Mouse (Mus musculus) urinary bladder, postnatal 25 days (tissue): ENCODE measurements around the gene Gpr183.

Source experiments
- DNase-seq: peaks from one replicate; pipeline ENCODE4 v3.0.0; 2022; ENCODE audit warnings: low spot score

The Gpr183 gene

DNA sequence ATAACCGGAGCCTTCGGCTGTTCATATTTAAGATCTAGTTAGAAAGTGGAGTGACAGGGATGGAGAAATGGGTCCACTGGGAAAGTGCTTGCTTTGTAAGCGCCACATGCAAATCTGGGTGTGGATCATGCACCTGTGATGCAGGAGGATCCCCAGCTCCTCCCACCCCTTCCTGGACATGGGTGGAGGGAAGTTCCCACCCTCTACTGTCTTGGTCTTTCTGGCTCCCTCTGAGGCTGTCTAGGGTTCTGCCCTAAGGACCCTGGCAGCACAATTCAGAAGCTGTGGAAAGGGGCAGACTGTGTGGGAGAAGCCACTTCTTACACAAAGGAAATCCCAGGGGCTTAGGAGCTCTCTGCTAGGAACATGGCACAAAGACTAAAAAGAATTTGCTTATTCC, 33.4 kb downstream of the Gpr183 start:
- DNase-seq: no peak

DNA sequence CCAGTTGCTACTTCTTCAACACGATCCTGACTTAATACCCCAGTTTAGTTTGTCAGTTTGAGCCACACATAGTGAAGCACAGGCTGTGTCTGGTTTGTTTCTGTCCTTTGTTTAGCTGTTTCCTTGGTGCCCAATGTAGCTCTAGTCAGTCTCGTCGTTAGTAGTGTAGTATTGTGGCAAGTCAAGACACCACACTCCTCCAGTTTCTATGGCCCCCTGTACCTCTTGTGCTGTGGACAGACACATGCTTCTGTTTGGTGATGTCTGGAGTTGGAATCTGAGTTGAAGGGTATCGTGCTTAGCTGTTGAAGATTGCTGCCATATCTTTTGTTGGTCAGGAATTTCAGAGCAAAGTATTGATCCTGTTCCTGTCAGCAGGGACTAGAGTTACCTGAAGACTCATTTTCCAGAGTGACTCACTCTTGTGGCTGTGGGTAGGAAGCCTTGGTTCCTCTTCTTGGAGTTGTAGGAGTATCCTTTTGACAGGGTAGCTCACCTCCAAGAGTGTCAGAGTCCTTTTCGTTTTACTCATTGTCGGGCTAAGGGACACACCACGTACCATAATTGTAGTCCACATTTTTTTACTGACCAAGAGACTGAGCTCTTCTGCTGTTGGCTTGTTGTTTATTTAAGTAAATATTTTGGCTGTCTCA, 34.1 kb downstream of the Gpr183 start:
- no peak for DNase-seq

DNA sequence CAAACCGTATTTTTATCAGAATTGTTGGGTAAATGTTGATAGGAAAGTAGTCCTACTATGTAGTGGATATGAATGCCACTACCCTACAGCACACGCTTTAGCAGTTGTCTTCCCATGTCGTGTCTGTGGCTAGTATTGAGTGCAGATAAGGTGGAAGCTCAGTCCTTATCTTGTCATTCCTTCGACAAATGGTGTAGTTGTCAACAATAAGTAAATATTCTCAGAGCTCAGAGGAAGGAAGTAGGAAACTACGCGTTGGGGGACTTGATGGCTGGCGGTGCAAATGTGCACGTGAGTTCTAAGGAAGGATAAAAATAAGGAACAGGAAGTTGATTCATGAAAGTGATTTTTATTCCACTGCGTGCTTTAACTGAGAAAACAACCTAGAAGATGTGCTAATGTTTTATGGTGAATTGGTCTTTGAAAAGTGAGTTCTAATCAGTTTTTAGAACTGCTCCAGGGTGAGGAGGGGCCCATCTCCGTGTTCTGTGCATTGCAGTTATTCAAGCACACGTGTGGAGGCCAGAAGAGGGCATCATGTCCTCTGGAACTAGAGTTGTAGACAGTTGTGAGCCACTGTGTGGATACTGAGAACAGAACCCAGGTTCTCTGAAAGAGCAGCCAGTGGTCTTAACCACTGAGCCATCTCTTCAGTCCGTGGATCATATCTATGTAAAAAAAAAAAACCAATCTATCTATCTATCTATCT, 35.6 kb downstream of the Gpr183 start:
- DNase-seq: no peak

DNA sequence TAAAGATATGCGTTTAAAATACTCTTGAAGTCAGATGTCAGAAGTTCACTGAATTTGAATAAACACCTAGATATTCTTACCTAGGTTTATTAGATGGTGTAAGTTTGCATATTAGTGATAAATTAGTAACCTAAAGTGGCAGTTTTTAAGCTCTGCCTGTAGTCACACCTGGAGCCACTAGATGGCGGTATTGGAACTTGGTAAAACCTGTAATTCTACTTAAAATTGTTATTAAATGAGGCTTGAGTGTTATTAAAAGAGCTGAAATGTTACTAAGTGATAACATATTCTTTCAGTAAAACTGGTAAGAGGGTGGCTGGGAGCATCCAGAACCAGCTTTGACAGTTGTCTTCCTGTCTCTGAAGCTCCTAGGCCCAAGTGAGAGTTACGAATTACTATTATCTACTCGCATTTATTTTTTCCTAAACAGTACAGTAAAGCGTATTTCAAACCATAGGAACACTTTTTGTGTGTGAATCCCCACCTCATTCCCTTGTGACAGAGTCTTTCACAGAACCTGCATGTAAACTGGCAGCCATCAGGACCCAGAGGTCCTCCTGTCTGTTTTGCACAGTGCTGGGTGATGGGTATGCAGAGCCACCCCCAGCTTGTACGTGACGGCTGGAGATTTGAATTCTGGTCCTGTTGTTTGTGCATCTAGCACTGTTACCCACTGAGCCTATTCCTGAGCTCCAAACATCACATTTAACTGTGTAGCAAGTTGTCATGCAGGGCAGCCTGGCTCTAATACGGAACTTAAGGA, 36.4 kb downstream of the Gpr183 start:
- peak; percentile 43 for DNase-seq

DNA sequence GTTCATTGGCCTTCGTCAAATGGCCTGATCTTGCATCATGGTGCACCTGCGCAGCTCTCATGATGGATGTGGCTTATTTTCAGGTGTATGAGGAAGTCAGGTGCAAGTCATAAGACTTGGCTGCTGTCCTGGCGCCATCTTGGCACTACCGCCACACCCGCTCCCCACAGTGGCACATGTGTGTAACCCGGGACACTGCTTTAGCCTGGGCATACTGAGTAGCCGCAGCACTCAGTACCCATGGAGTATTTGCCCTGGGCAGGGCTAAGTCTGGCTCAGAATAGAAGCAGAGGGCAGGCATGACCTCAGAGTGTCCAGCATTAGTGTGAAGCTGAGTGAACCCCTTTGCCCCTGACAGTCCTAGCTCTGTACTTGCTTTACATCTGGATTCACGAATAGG, 37.5 kb downstream of the Gpr183 start:
- no peak for DNase-seq

DNA sequence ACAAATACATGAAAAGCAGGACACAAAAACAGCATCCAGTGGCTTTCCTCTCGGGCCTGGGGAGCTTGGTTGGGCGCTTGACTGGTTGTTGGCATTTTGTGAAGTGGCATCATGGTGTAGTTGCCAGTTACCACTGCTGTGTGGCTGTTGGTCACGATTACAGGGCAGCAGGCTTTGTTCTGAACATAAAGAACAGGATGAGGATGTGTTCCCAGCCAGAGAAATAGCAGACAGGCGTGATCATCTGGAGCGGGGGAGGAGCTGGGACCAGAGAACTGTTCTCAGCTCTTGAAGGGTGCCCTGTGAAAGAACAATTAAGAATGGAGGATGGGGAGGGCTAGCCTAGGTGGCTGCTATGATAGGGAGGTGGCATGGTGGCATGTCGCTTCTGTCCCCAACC, 38.1 kb downstream of the Gpr183 start:
- DNase-seq: no peak

DNA sequence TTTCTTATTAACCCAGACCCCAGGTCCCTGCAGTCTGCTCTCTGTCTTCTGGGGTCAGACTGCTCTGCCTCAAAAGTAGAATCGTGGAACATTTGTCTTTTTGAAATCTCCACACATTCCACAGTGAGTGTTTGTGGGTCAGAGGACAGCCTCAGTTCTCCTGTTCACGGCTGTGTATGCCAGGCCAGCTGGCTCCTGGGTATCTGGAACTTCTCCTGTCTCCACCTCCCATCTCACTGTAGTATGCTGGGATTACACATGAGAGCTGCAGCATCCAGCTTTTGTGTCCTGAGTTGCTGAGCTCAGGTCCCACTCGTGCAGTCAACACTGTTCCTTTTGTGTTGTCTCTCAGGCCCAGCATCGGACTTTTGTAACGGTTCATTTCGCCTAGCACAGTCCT, 40.1 kb downstream of the Gpr183 start:
- DNase-seq: no peak

DNA sequence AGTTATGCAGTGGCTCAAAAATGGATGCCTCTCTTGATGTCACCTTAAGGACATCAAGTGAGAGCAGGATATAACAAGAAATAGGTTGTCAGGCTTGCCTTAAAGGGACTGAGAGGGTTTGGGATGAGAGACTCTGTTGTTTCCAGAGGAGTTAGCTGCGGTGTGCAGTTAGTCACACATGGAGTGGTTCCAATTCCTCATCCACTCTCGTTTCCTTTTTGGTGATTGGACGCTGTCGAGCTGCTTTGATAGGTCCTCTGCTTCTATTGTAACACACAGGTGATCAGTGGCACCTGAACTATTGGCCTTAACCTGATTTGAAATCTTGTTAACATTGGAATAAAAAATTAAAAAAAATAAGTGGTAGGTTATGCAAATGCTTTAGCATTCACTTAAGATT, 42.3 kb downstream of the Gpr183 start:
- DNase-seq: no peak

DNA sequence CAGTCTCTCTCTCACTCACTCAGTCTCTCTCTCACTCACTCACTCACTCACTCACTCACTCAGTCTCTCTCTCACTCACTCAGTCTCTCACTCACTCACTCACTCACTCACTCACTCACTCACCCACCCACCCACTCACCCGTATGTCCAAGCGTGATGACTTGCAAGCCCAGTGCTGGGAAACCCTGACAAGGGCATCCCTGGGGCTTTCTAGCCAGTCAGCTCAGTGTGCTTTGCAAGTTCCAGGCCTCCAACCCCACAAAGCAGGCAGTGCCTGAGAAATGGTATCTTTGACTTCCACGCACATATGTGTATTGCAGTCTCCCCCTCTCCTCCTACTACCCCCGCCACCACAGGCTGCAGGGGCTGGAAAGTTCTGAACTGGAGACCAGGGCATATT, 43.0 kb downstream of the Gpr183 start:
- DNase-seq: no peak

DNA sequence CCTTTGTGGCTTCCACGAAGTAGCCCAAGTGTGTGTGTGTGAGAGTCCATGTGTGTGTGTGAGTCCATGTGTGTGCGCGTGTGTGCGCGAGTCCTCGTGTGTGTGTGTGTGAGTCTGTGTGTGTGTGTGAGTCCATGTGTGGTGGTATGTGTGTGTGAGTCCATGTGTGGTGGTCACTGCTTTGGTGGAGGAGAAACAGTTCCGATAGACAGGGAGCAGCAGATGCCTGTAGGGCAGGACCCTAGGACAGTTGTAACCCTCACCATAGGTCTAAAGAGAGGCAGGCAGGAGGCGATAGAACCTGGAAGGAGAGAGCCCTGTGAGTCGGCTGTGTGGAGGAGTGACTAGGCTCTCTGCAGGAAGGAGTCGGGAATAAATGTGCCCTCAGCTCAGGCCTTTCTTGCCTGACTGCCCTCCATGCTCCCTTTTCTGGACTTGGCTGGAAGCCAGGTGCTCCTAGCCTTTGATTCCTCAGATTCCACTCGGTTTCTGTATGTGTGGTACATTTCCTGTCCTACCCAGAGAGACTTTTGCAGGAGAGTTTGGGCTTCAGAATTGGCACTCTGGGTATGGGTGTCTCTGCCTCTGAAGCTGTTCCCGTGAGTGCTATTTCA, 44.4 kb downstream of the Gpr183 start:
- no peak for DNase-seq

DNA sequence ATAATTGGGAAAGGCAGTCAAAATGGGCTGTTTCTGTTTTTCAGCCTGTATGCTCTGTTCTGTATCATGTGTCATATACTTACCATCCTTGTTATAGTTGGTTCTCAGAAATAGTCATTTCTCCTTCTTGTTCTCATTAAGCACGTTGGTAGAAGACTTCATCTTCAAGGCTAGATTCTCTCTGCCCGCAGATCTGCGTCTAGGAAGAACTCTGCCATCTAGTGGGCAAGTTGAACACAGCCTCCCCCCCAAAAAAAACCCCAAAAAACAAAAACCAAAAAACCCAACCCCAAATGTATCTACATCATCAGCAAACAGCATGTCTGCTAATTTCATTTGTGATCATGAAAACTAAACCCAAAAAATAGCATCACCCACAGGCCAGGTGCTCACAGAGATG, 45.2 kb downstream of the Gpr183 start:
- no peak for DNase-seq

DNA sequence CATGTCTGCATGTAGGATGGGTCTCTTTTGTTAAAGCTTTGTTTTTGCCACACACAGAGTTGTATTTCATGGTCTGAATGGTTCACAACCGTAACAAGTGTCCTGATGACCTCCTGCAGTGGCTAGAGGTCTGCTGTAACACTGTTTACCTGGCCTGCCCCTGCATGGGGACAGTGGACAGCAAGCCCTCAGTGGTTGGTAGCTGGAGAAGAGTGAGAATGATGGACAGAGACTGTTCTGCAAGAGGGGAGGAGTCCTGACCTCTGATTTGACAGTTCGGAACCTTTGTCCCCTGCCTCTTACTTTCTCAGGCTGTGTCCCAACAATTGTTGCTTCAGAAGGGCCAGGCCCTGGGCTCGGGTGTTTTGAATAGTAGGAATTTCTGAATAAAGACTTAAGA, 46.7 kb downstream of the Gpr183 start:
- no peak for DNase-seq

DNA sequence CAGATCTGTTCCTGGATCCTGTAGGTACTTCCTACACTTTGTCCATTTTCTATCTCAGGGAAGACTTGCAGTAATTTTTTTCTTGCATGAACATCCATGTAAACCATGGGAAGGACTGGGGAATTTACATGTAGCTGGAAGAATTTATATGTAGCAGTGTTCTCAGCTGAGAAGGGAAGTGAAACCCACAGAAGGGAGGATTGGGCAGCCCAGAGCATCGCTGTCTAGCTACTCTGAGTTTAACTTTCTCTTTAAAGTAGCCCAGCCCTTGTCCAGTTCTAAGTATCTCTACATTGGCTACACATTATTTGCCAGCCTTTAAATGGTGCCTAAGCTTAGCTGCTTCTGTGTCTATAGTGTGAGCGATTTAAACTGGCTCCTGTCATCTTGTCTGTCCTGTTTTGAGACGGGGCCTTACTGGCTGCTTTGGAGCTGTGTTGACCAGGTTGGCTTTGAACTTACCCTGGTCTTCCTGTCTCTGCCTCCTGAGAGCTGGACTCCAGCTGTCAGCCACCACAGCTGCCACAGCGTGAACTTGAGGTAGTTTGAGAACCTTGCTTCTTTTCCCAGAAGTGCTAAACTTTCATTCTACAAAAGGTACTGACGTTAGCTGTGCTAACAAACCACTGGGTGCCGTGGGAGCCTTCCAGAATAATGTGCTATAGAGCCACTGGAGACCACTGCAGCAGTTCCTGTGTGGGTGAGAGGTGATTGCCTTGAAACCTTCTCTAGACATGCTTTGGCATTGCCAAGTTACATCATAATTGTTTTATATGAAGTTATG, 48.5 kb downstream of the Gpr183 start:
- no peak for DNase-seq

DNA sequence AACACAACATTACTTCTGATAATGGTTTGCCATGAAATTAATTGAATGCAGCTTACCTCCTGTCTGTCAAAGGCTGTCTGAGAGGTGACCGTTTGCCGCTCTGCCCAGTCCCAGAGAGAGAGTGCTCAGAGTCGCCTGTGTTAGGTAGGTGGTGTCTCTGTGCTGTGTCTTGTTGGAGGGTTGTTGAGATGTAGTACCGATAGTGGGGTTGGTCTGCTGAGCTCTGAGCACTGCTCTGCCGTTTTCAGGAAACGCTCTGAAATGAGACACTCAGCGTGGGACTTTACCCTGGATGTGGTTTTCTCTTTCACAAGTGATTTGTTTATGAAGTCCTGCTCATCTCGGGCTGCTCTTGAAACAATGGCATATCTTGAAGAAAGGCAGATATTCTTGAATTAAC, 49.4 kb downstream of the Gpr183 start, which contains the start of gene Gpr18:
Gene Gpr18, minus strand, starts transcription at position 161 of the 400 bp plus-strand sequence.
- DNase-seq: no peak

DNA sequence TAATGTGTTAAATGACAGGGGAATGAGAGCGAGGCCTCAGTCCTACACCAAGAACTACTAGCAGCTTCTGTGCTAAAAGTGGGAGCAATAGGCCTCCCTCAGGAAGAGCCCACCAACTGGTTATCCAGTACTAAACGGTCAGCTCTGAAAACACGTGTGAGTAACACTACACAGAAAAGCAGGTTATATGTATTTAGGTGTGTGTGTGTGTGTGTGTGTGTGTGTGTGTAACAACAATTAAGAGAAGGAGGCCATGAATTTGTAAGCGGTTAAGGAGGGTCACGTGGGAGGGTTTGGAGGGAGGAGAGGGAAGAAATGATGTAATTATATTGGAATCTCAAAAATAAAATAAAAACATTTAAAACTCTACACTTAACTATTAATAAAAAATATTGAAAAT, 49.9 kb downstream of the Gpr183 start:
- DNase-seq: no peak

DNA sequence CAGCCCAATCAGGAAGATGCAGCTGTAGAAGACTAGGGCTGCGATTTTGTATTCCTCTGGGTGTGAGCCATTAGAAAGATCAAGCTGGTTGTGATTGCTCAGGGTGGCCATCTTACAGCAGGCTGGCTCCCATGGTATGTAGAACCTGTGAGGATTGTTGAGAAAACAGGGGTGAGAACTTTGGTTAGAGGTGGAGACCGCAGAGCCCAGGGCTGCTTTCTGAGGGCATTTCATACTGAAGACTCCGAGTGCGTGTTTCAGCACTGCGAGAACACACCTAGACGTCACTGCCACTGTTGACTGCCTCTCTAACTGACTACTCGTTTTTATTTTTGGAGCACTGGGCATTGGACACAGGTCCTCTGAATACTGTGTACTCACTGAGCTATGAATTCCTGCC, 52.5 kb downstream of the Gpr183 start:
- no peak for DNase-seq

DNA sequence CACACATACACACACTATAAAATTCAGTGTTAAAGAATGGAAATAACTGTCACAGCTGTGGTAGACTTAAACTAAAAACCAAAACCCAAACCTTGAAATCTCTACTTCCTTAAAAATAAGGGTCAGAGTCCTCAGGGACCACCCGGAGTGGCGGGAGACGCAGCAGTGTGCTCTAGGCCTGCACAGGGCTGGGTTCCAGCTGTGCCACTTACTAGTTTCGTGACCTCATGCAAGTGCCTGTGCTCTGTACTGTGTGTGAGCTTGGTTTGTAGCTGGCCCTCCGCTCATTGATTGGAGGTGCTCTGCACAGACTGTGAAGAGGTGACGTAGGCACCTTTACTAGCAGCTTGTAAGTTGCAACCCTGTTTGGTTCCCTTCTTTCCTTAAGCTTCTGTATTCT, 55.1 kb downstream of the Gpr183 start:
- DNase-seq: no peak

DNA sequence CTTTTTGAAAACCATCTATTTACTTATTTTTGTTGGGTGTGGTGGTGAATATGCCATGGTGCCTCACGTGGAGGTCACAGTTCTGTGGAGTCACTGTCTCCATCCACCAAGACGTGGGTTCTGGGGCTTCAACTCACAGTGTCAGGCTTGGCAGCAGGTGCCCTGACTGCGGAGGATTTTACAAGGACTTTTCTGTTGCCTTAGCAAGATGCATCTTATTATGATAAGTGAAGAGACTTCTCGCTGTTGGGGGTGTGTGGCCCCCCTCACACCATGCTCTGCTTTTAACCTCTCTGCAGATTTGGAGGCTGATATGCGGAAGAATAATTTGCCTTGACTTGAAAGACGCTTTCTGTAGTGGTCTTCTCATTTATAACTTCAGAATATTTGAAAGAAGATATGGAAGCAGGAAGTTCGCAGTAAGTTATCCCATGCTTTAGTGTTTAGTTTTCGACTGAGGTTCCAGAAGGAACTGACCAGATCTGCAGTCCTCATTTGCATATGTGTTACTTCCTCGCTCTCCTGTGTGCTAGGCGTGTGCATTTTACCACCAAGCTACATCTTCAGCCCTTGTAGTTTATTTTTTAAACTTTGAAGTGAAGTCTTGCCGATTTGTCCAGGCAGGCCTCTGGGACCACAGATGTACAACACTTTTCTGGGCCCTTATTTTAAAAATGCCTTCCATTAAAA, 57.9 kb downstream of the Gpr183 start:
- no peak for DNase-seq

DNA sequence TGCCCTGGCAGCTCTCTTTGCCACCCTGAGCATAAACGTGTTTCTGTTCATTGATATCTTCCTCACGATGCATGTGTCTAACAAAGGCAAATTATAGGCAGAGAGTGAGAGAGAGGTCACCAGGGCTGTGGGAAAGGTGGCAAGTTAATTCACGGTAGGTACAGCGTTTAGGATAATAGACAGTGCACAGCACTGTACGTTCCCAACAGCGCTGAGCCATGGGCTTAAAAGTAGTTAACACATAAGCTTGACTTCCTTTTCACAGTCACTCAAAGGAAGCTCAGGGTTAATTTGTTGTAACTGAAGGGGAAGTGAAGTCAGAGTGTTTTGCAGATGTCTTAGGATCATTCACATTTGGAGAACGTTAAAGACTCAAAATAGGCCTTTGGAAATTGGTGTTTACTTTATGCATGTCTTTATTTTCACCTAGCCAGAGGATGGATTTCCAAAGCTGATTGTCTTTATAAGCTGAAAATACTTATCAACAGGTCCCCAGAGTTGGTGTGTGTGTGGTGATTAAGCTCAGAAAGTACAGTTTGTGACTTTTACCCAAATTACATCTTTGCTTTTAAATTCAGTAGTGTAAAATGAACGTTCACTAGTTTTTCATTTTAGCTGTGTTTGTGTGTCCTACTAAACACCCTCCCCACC, 58.5 kb downstream of the Gpr183 start:
- no peak for DNase-seq

DNA sequence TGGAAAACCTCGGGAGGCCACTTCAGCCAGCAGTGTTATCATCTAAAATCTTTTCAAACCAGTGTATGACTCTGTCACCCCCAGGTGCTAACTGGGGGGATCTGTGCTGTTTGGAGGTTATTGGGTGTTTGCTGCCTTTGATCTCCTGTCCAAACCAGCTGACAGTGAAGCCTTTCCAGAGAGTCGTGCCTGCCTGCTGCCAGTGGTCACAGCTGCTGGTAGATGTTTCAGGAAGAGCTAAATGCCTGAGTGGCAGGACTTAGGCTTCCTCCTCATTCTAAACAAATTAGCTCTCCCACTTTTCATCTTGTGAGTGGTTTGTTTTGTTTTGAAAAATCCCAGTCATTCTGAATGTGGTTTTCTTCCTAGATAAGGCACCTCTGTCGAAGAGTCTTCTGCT, 60.2 kb downstream of the Gpr183 start:
- no peak for DNase-seq

DNA sequence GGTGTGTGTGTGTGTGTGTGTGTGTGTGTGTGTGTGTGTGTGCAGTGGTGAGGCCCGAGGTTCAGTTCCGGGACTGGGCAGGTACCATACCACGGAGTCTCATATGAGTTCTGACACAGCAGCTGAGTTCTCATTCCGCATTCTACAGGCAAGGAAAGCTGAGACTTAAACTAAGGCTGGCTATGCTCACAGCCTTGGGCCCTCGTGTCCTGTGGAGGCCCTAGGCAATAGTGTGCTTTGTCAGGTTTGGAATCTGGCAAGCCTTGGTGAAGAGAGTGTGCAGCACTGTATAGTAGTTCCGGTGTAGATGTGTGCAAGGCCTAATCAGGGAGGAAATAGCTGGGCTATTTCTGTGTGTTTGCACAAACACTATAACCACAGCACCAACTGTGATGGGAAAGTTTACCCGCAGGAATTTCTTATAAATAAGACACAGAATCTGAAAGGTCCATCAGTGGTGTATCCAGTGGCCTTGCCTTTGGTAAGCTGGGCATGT, 61.6 kb downstream of the Gpr183 start:
- no peak for DNase-seq
